Mouse (Mus musculus): ENCODE results near the gene 1700080E11Rik.

GRCm38 (mm10) chr9:105100807-105101570 lies 43.9 kb downstream of the 1700080E11Rik start:
- TF ChIP-seq POLR2A (IDR thresholded peaks at IDR 0.05; ENCODE audit: borderline replicate concordance, control insufficient read depth, low read depth, low read length) (no peak), CTCF (IDR thresholded peaks at IDR 0.05; ENCODE audit: control insufficient read depth, insufficient read depth, low read length) (no peak)
